Comparison of ENCODE assay signal across 8 mouse cellular contexts in genomic region chr3:154663545-154663944, GRCm38 (mm10). TPM values are rescaled to one million over a fixed set of nuclear protein-coding genes. Genes with fewer than 3 reads are reported as not detected.
DNase-seq lines count a peak whose midpoint lies in the region; ATAC-seq and TF ChIP-seq lines count a peak whose summit lies in the region.

Gene Erich3 (plus strand): TSS chr3:154663859.

- peaks cover 31% of the 10 kb centered on the region for H3K27me3 ChIP-seq in embryonic facial prominence, embryonic 12.5 days
- H3K27me3 ChIP-seq in hindbrain, embryonic 13.5 days = peaks cover 7% of the 10 kb centered on the region; the same call in 1 of the 2 replicates
- H3K27me3 ChIP-seq in midbrain, postnatal 0 days (ENCODE audit: insufficient read depth, low read length) = no peaks in the 10 kb centered on the region

- H3K27ac ChIP-seq in embryonic facial prominence, embryonic 12.5 days = no peak within 1 kb of the TSS
- H3K27ac ChIP-seq in hindbrain, embryonic 13.5 days = peak within 1 kb of the TSS; percentile 90
- H3K27ac ChIP-seq in midbrain, postnatal 0 days (ENCODE audit: low read depth, low read length) = peak within 1 kb of the TSS; percentile 92

- peak within 1 kb of the TSS; percentile 33 for H3K4me3 ChIP-seq in embryonic facial prominence, embryonic 12.5 days
- peak within 1 kb of the TSS; percentile 45 for H3K4me3 ChIP-seq in hindbrain, embryonic 13.5 days
- H3K4me3 ChIP-seq in midbrain, postnatal 0 days (ENCODE audit: low read depth, low read length) = peak within 1 kb of the TSS; percentile 28

- peaks cover 8% of the 10 kb centered on the region; the same call in 1 of the 2 replicates for H3K4me1 ChIP-seq in embryonic facial prominence, embryonic 12.5 days
- peaks cover 19% of the 10 kb centered on the region for H3K4me1 ChIP-seq in hindbrain, embryonic 13.5 days (replicated peaks)
- no peaks in the 10 kb centered on the region for H3K4me1 ChIP-seq in midbrain, postnatal 0 days (ENCODE audit: insufficient read depth, low read length)

- no peak for TF ChIP-seq CTCF in midbrain, postnatal 0 days (IDR thresholded peaks at IDR 0.05)

- ATAC-seq in embryonic facial prominence, embryonic 12.5 days (ENCODE audit: insufficient number of reproducible peaks, insufficient read depth, low FRiP score, low TSS enrichment) = no peak
- ATAC-seq in hindbrain, embryonic 13.5 days (ENCODE audit: low FRiP score) = peak; percentile 12; the same call in 1 of the 2 replicates
- ATAC-seq in midbrain, postnatal 0 days (ENCODE audit: low FRiP score) = 0 out of 2 replicates have a peak, but pooled peaks have one; percentile 5

- 23% methylated on average over 7 of the region's 7 CpGs for WGBS in embryonic facial prominence, embryonic 12.5 days
- 21% methylated on average over 6 of the region's 7 CpGs for WGBS in hindbrain, embryonic 13.5 days
- 23% methylated on average over 7 of the region's 7 CpGs for WGBS in midbrain, postnatal 0 days

- H3K9ac ChIP-seq in embryonic facial prominence, embryonic 12.5 days = no peak within 1 kb of the TSS; the same call in 1 of the 2 replicates
- H3K9ac ChIP-seq in hindbrain, embryonic 13.5 days = peak within 1 kb of the TSS; percentile 77
- peak within 1 kb of the TSS; percentile 36 for H3K9ac ChIP-seq in midbrain, postnatal 0 days (replicated peaks; ENCODE audit: low read length, poor library complexity, severe bottlenecking)

- no peaks in the 10 kb centered on the region for H3K36me3 ChIP-seq in embryonic facial prominence, embryonic 12.5 days
- H3K36me3 ChIP-seq in hindbrain, embryonic 13.5 days = no peaks in the 10 kb centered on the region
- H3K36me3 ChIP-seq in midbrain, postnatal 0 days (ENCODE audit: insufficient read depth, low read length) = no peaks in the 10 kb centered on the region

- DNase-seq in left cerebral cortex, adult 18-20 months (ENCODE audit: low spot score in 2 of 2) = no peak
- DNase-seq in left cerebral cortex, postnatal 4 days = no peak
- no peak for DNase-seq in midbrain, postnatal 0 days (ENCODE audit: low spot score)
- DNase-seq in retina, postnatal 1 day = no peak
- DNase-seq in embryo, embryonic 9.5 days (ENCODE audit: extremely low spot score) = no peak
- no peak for DNase-seq in urinary bladder, adult 2 months (ENCODE audit: low spot score)

- intact Hi-C loops in left cerebral cortex, postnatal 4 days (cut with DNase I) = no loop called here

- H3K9me3 ChIP-seq in embryonic facial prominence, embryonic 12.5 days = no peaks in the 10 kb centered on the region
- no peaks in the 10 kb centered on the region for H3K9me3 ChIP-seq in hindbrain, embryonic 13.5 days
- no peaks in the 10 kb centered on the region for H3K9me3 ChIP-seq in midbrain, postnatal 0 days (ENCODE audit: low read length)

- peak within 1 kb of the TSS; percentile 67 for H3K4me2 ChIP-seq in embryonic facial prominence, embryonic 12.5 days (replicated peaks)
- H3K4me2 ChIP-seq in hindbrain, embryonic 13.5 days = peak within 1 kb of the TSS; percentile 65
- peak within 1 kb of the TSS; percentile 61 for H3K4me2 ChIP-seq in midbrain, postnatal 0 days (ENCODE audit: low read depth, low read length, poor library complexity, severe bottlenecking)

RNA-seq across cellular contexts. Expression of gene Erich3, which starts in this region (rescaled TPM):
- 10 to 100 TPM; 11.0 to 12.2 TPM for total RNA-seq in left cerebral cortex, adult 18-20 months (2021)
- 1 to 10 TPM; 3.4 to 5.0 TPM for total RNA-seq in left cerebral cortex, postnatal 4 days (2021)
- polyA plus RNA-seq in embryonic facial prominence, embryonic 12.5 days (2016; fragmentation: Nextera tagmentation; extraction: Ambion mirVana) = 0.06 and 0.32 TPM in 2 replicates
- polyA plus RNA-seq in hindbrain, embryonic 13.5 days (2015; fragmentation: Nextera tagmentation; extraction: Ambion mirVana) = 1.6 and 1.9 TPM in 2 replicates
- total RNA-seq in midbrain, postnatal 0 days (2014; rRNA removed) = 2.5 and 4.7 TPM in 2 replicates
- 3.3 and 3.8 TPM in 2 replicates for polyA plus RNA-seq in midbrain, postnatal 0 days (2015; fragmentation: Nextera tagmentation; extraction: Ambion mirVana)
- 0.03 and 0.04 TPM in 2 replicates for polyA plus RNA-seq in urinary bladder, adult 2 months (2012; rRNA removed)
